Mouse (Mus musculus) midbrain, postnatal 0 days (tissue): ENCODE measurements around the gene Jag2. TPM values are rescaled to one million over a fixed set of nuclear protein-coding genes. Genes with fewer than 3 reads are reported as not detected.

Source experiments
- ATAC-seq: fragments of 200-750 bp; cut with Nextera tagmentation; 2 replicates; pipeline ENCODE4 v1.8.0; 2017; ENCODE audit warnings: moderate number of reproducible peaks, mild to moderate bottlenecking, moderate TSS enrichment, moderate library complexity; ENCODE audit not compliant: low FRiP score
- DNase-seq: peaks from one replicate; pipeline ENCODE4 v3.0.0-alpha.2; 2015; ENCODE audit warnings: low spot score
- H3K27ac ChIP-seq: fragments of 300-500 bp; sonication (generic); 2 replicates; pipeline ENCODE4 v1.5.1; 2014; ENCODE audit warnings: low read depth, mild to moderate bottlenecking, low read length, mixed read lengths
- H3K27me3 ChIP-seq: fragments of 300-500 bp; sonication (generic); 2 replicates; pipeline ENCODE4 v1.6.1; 2014; ENCODE audit warnings: low read length, control low read depth, mixed read lengths; ENCODE audit not compliant: insufficient read depth
- H3K36me3 ChIP-seq: fragments of 300-500 bp; sonication (generic); 2 replicates; pipeline ENCODE4 v1.6.1; 2014; ENCODE audit warnings: low read length, control low read depth, mixed read lengths; ENCODE audit not compliant: insufficient read depth
- H3K4me1 ChIP-seq: fragments of 300-500 bp; sonication (generic); 2 replicates; pipeline ENCODE4 v1.6.1; 2014; ENCODE audit warnings: mild to moderate bottlenecking, control low read depth, antibody characterized with exemption, low read length, mixed read lengths; ENCODE audit not compliant: insufficient read depth
- H3K4me2 ChIP-seq: fragments of 300-500 bp; sonication (generic); 2 replicates; pipeline ENCODE4 v1.6.1; 2014; ENCODE audit warnings: low read depth, mild to moderate bottlenecking, low read length, mixed read lengths; ENCODE audit not compliant: poor library complexity, severe bottlenecking
- H3K4me3 ChIP-seq: fragments of 300-500 bp; sonication (generic); 2 replicates; pipeline ENCODE4 v1.5.1; 2014; ENCODE audit warnings: low read depth, mild to moderate bottlenecking, low read length, moderate library complexity
- H3K9ac ChIP-seq: fragments of 300-500 bp; sonication (generic); replicated peaks from 2 replicates; pipeline ENCODE4 v1.6.1; 2014; ENCODE audit warnings: mild to moderate bottlenecking, low read length, moderate library complexity, mixed read lengths; ENCODE audit not compliant: poor library complexity, severe bottlenecking
- H3K9me3 ChIP-seq: fragments of 300-500 bp; sonication (generic); 2 replicates; pipeline ENCODE4 v1.6.1; 2016; ENCODE audit warnings: low read length, control low read depth
- CTCF ChIP-seq: IDR thresholded peaks from 2 replicates; pipeline ENCODE4 v1.5.1; 2016; ENCODE audit warnings: antibody characterized with exemption, mild to moderate bottlenecking
- WGBS: fragments of 180-500 bp; shearing (Covaris S2); extraction: QIAGEN DNeasy Blood & Tissue Kit; methylation state at CpG from one replicate; pipeline ENCODE4 v1.1.7; 2014; 5-methylcytosine and 5-hydroxymethylcytosine counted together
- microRNA-seq: library from miRNA; unstranded; fragments of <30 nt; microRNA quantifications from one replicate; pipeline ENCODE4, GENCODE M21; 2016; ENCODE audit warnings: borderline number of aligned reads
- polyA plus RNA-seq: library from polyadenylated mRNA; unstranded; fragments of >200 nt; fragmentation: Nextera tagmentation; extraction: Ambion mirVana; gene quantifications from 2 replicates; pipeline ENCODE4 v1.2.1, GENCODE M21; 2015
- total RNA-seq: library from RNA; depleted of rRNA; stranded (reverse); fragments of >200 nt; gene quantifications from 2 replicates; pipeline ENCODE4 v1.2.3, GENCODE M21; 2014; rRNA removed

Gene Jag2
- total and polyA plus RNA-seq, 2 experiments from 2014 or later = 12.1 to 94.6 TPM

DNA sequence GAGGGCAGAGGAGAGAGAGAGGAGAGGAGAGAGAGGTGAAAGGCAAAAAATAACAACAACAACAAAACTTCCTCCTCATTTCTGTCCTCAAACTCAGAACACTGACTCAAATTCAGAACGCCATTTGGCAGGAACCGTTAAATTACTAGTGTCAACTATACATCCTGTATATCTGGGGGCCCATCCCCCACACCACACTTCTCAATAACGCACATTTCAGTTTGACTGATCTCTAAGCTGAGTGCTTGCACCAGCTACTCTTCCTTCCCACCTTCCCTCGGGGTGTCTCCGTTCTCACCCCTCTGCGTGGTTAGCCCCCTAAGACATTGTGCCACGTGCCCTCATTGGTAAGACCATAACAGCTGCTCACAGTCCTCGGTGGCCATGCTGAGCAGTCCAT, 69.6 kb downstream of the Jag2 start:
- H3K4me1 ChIP-seq = no peaks in the 10 kb centered on the region
- H3K4me2 ChIP-seq = no peak overlapping the region
- DNase-seq (no peak), ATAC-seq (no peak)
- H3K9ac ChIP-seq = no peak overlapping the region
- no peaks in the 10 kb centered on the region for H3K36me3 ChIP-seq
- no peaks in the 10 kb centered on the region for H3K9me3 ChIP-seq
- H3K27ac ChIP-seq = no peak overlapping the region
- WGBS = 80% methylated on average over 8 of the region's 8 CpGs
- TF ChIP-seq CTCF = no peak
- no peaks in the 10 kb centered on the region for H3K27me3 ChIP-seq
- H3K4me3 ChIP-seq = no peak overlapping the region

DNA sequence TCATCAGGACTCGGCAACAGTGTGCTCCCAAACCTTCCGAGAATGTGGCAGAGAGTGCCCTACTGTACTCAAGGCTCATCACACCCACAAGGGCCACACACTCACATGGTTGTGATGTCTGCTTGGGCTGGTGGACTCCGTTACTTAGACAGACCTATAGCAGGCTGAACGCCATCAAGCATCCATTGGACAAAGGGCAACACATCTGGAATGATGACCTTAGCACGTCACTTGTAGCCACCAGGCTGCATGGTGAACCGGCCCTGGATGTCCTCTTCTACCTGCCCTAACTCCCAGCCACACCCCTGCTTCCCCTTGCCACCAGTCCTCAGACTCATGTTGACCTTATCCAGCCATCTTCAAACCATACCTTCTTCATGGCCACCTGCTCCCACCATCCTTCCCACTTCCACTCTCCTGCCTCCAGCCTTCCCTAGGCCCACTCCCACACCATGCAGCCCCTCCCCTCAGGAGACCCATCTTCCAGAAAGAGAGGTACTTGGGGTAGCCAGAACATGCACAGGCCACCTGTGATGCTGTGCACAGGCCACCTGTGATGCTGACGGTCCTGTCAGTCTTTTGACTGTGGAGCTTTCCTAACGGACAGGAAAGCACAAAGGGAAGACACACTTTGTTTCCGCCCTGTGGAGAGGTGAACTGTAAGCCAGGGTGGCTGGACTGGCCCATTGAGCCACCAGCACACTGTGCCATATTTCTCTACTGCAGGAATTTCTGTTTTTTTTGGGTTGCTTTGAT, 70.8 kb downstream of the Jag2 start:
- no peaks in the 10 kb centered on the region for H3K36me3 ChIP-seq
- H3K27ac ChIP-seq = no peak overlapping the region
- no peak overlapping the region for H3K9ac ChIP-seq
- no peak overlapping the region for H3K4me2 ChIP-seq
- H3K9me3 ChIP-seq = no peaks in the 10 kb centered on the region
- no peak for TF ChIP-seq CTCF
- no peaks in the 10 kb centered on the region for H3K27me3 ChIP-seq
- H3K4me1 ChIP-seq = no peaks in the 10 kb centered on the region
- WGBS = 87% methylated on average over 9 of the region's 9 CpGs
- no peak for ATAC-seq
- H3K4me3 ChIP-seq = no peak overlapping the region
- no peak for DNase-seq

Small RNA genes within 50 kb of the gene (microRNA-seq; reads per million reads assigned to microRNA genes)
- 1.3 reads per million for gene Mir6941

Other genes starting within 250 kb of the Jag2 start
- gene Cep170b, start 209.3 kb downstream of the Jag2 start, total RNA-seq = 125 and 140 TPM in 2 replicates
- gene Cep170b, start 209.3 kb downstream of the Jag2 start, polyA plus RNA-seq = 42.7 and 46.4 TPM in 2 replicates
- gene Pld4, start 169.1 kb downstream of the Jag2 start, total RNA-seq = 12.2 and 12.6 TPM in 2 replicates
- 8.8 TPM in 2 replicates for gene Pld4, start 169.1 kb downstream of the Jag2 start, polyA plus RNA-seq
- 5.1 and 6.1 TPM in 2 replicates for gene Ahnak2, start 127.1 kb downstream of the Jag2 start, total RNA-seq
- 1.6 and 1.9 TPM in 2 replicates for gene Ahnak2, start 127.1 kb downstream of the Jag2 start, polyA plus RNA-seq
- 13.6 and 23.1 TPM in 2 replicates for gene Clba1, start 120.8 kb downstream of the Jag2 start, total RNA-seq
- 25.2 and 25.9 TPM in 2 replicates for gene Clba1, start 120.8 kb downstream of the Jag2 start, polyA plus RNA-seq
- 19.8 and 22.6 TPM in 2 replicates for gene Cdca4, start 100.4 kb downstream of the Jag2 start, total RNA-seq
- gene Cdca4, start 100.4 kb downstream of the Jag2 start, polyA plus RNA-seq = 20.8 and 22.0 TPM in 2 replicates
- gene Gpr132, start 61.5 kb downstream of the Jag2 start, total RNA-seq = 0.16 TPM in 1 of 2 replicates, not detected in the other
- 0.06 TPM in 2 replicates for gene Gpr132, start 61.5 kb downstream of the Jag2 start, polyA plus RNA-seq
- gene Nudt14, start 12.3 kb upstream of the Jag2 start, total RNA-seq = 23.6 and 25.8 TPM in 2 replicates
- 41.8 and 48.0 TPM in 2 replicates for gene Nudt14, start 12.3 kb upstream of the Jag2 start, polyA plus RNA-seq
- 79.0 and 81.6 TPM in 2 replicates for gene Btbd6, start 46.7 kb upstream of the Jag2 start, total RNA-seq
- gene Btbd6, start 46.7 kb upstream of the Jag2 start, polyA plus RNA-seq = 58.4 and 61.9 TPM in 2 replicates
- gene Brf1, start 70.9 kb upstream of the Jag2 start, total RNA-seq = 42.1 and 51.3 TPM in 2 replicates
- gene Brf1, start 70.9 kb upstream of the Jag2 start, polyA plus RNA-seq = 34.9 and 39.0 TPM in 2 replicates
- 133 and 162 TPM in 2 replicates for gene Pacs2, start 84.7 kb upstream of the Jag2 start, total RNA-seq
- gene Pacs2, start 84.7 kb upstream of the Jag2 start, polyA plus RNA-seq = 22.4 and 25.8 TPM in 2 replicates
- 0.85 and 2.2 TPM in 2 replicates for gene Tex22, start 144.7 kb upstream of the Jag2 start, total RNA-seq
- gene Tex22, start 144.7 kb upstream of the Jag2 start, polyA plus RNA-seq = 0.15 TPM in 1 of 2 replicates, not detected in the other
- gene Mta1, start 168.5 kb upstream of the Jag2 start, total RNA-seq = 48.3 and 55.2 TPM in 2 replicates
- 15.3 and 16.8 TPM in 2 replicates for gene Mta1, start 168.5 kb upstream of the Jag2 start, polyA plus RNA-seq
- 147 and 185 TPM in 2 replicates for gene Crip2, start 210.5 kb upstream of the Jag2 start, total RNA-seq
- gene Crip2, start 210.5 kb upstream of the Jag2 start, polyA plus RNA-seq = 317 and 336 TPM in 2 replicates
- gene Crip1, start 216.5 kb upstream of the Jag2 start, total RNA-seq = 2.5 and 3.9 TPM in 2 replicates
- gene Crip1, start 216.5 kb upstream of the Jag2 start, polyA plus RNA-seq = 25.0 and 26.0 TPM in 2 replicates
- 4.3 and 17.0 TPM in 2 replicates for gene Tedc1, start 226.6 kb upstream of the Jag2 start, total RNA-seq
- 8.8 and 8.9 TPM in 2 replicates for gene Tedc1, start 226.6 kb upstream of the Jag2 start, polyA plus RNA-seq